ENCODE assay signal across 8 mouse cellular contexts in the genomic region with DNA sequence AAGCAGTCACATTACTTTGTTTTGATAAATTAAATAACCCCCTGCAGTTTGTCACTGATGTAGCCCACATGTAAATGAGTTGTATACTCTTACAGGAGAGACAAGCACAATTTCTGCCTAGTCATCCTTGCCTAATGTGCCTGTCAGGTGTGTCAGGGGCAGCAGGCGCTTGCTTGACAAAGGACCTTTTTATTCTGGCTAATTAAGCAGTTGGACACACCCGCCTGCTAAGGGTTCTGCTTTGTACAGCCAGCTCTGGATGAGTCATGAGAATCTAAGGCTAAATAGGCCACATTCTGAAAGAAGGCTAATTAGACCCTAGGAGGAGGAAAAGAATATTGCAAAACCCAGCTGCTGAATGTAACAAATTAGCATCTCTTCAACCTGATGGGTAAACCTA.
DNase-seq lines count a peak whose midpoint lies in the region; ATAC-seq and TF ChIP-seq lines count a peak whose summit lies in the region.

No protein-coding gene starts in this region.

- TF ChIP-seq CTCF in brain, embryonic 14.5 days (IDR thresholded peaks at IDR 0.05; ENCODE audit: borderline replicate concordance, extremely low read depth, insufficient read depth, insufficient read length) = no peak
- TF ChIP-seq CTCF in liver, adult 2 months (IDR thresholded peaks at IDR 0.05; ENCODE audit: low read depth, low read length) = no peak

- no peak overlapping the region for H3K4me3 ChIP-seq in forebrain, embryonic 12.5 days (replicated peaks)
- H3K4me3 ChIP-seq in liver, adult 2 months (ENCODE audit: insufficient read depth, low read depth, low read length) = no peak overlapping the region

- peak overlapping the region; percentile 75 for H3K27ac ChIP-seq in forebrain, embryonic 12.5 days
- no peak overlapping the region for H3K27ac ChIP-seq in liver, adult 2 months (replicated peaks; ENCODE audit: insufficient read depth, low read depth, low read length)

- peak; percentile 11 for DNase-seq in heart, adult 8-10 months (ENCODE audit: low spot score)
- no peak for DNase-seq in heart, postnatal 25 days (ENCODE audit: low spot score)
- peak; percentile 97 for DNase-seq in brain, embryonic 14.5 days (ENCODE audit: low read depth)
- peak; percentile 1 for DNase-seq in liver, adult 2 months (ENCODE audit: extremely low read depth, low read depth, low spot score)
- DNase-seq in gastrocnemius, postnatal 4 days (ENCODE audit: low spot score in 2 of 2) = no peak
- no peak for DNase-seq in spleen, postnatal 14 days (ENCODE audit: low spot score in 2 of 2)
- DNase-seq in urinary bladder, postnatal 25 days (ENCODE audit: low spot score) = no peak

- no peaks in the 10 kb centered on the region for H3K9me3 ChIP-seq in forebrain, embryonic 12.5 days

- peaks cover 13% of the 10 kb centered on the region for H3K4me1 ChIP-seq in forebrain, embryonic 12.5 days
- H3K4me1 ChIP-seq in liver, adult 2 months (ENCODE audit: control insufficient read depth, insufficient read depth, low read length) = no peaks in the 10 kb centered on the region

- intact Hi-C loops in heart, postnatal 25 days (cut with DNase I) = no loop called here

- peaks cover 25% of the 10 kb centered on the region for H3K27me3 ChIP-seq in forebrain, embryonic 12.5 days
- H3K27me3 ChIP-seq in liver, adult 2 months (ENCODE audit: control insufficient read depth, insufficient read depth, low read length) = no peaks in the 10 kb centered on the region

- no peaks in the 10 kb centered on the region for H3K36me3 ChIP-seq in forebrain, embryonic 12.5 days (replicated peaks)
- no peaks in the 10 kb centered on the region for H3K36me3 ChIP-seq in liver, adult 2 months (ENCODE audit: control insufficient read depth, insufficient read depth, low read length)

- 8% methylated on average over 2 of the region's 2 CpGs for WGBS in forebrain, embryonic 12.5 days
- 91% methylated on average over 2 of the region's 2 CpGs for WGBS in liver, adult 2 months

- H3K9ac ChIP-seq in forebrain, embryonic 12.5 days = no peak overlapping the region
- no peak overlapping the region for H3K9ac ChIP-seq in liver, adult 2 months (ENCODE audit: low read depth, low read length)

- no peaks in the 10 kb centered on the region for H3K79me2 ChIP-seq in liver, adult 2 months (ENCODE audit: control insufficient read depth, insufficient read depth, low read length)

- H3K4me2 ChIP-seq in forebrain, embryonic 12.5 days = 0 out of 2 replicates have a peak overlapping the region, but pooled peaks have one; percentile 8

- peak; percentile 94 for ATAC-seq in forebrain, embryonic 12.5 days (ENCODE audit: low FRiP score)

- no peak for TF ChIP-seq POLR2A in brain, embryonic 14.5 days (IDR thresholded peaks at IDR 0.05; ENCODE audit: borderline replicate concordance, extremely low read depth, insufficient read depth, insufficient read length, poor library complexity, severe bottlenecking)
- no peak for TF ChIP-seq POLR2A in liver, adult 2 months (IDR thresholded peaks at IDR 0.05; ENCODE audit: extremely low read depth, insufficient read depth, low read length)

Comparison
In these comparisons a context has a peak if more than half of its experiments do, and no peak if none do; other contexts are left out.
1. DNase-seq: peak in heart, adult 8-10 months (single experiment), brain, embryonic 14.5 days (single experiment) and liver, adult 2 months (single experiment); none in heart, postnatal 25 days (single experiment), gastrocnemius, postnatal 4 days (0 of 2), spleen, postnatal 14 days (0 of 2) and urinary bladder, postnatal 25 days (single experiment).